Mouse (Mus musculus): ENCODE results near the gene Cyp3a41b. TPM values are rescaled to one million over a fixed set of nuclear protein-coding genes. Genes with fewer than 3 reads are reported as not detected.

Gene Cyp3a41b
- not detected for total RNA-seq (2023)

DNA sequence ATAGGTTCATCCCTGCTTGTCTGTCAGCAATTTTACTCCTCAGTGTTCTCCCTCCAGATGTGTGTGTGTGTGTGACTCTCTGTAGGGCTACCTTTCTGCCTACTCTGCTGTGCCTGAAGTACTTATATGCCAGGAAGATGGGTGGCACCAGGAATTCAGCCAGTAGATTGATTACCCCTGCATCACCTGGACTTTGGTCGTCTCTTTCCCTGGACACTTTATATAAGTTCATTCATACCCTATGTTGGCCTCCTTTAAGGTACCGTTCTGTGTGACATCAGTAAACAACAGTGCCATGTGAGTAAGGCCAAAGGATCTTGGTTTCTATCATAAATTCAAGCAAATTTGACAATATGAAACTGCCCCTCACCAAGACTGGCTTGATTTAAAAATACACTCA lies at the start of gene Cyp3a41b:
Gene Cyp3a41b, minus strand, starts transcription at position 101 of the 400 bp plus-strand sequence.

Other genes starting within 250 kb of the Cyp3a41b start
- gene Cyp3a57, start 239.5 kb downstream of the Cyp3a41b start, total RNA-seq (2023) = not detected
- gene Cyp3a16, start 115.0 kb downstream of the Cyp3a41b start, total RNA-seq (2023) = not detected
- gene Cyp3a41a, start 135.4 kb upstream of the Cyp3a41b start, total RNA-seq (2023) = not detected
- gene Cyp3a44, start 221.1 kb upstream of the Cyp3a41b start, total RNA-seq (2023) = not detected